Mouse (Mus musculus) spleen, adult 2 months (tissue): ENCODE results near the gene Selenof. TPM values are rescaled to one million over a fixed set of nuclear protein-coding genes. Genes with fewer than 3 reads are reported as not detected.

Source experiments
- DNase-seq, 2 experiments: peaks; one replicate each; pipeline versions ENCODE4 v3.0.0 to v3.0.0-alpha.2; 2012 to 2021; ENCODE audit warnings: low spot score in 2 of 2, low read depth in 1 of 2
- H3K27ac ChIP-seq: fragments of 200-500 bp; 2 replicates; pipeline ENCODE4 v1.5.1; 2012; ENCODE audit warnings: low read length, inconsistent platforms; ENCODE audit not compliant: insufficient read depth
- H3K27me3 ChIP-seq: fragments of 200-500 bp; 2 replicates; pipeline ENCODE4 v1.6.1; 2012; ENCODE audit warnings: mild to moderate bottlenecking, moderate library complexity, low read length, inconsistent platforms; ENCODE audit not compliant: control insufficient read depth, insufficient read depth
- H3K36me3 ChIP-seq: fragments of 200-500 bp; 2 replicates; pipeline ENCODE4 v1.6.1; 2012; ENCODE audit warnings: mild to moderate bottlenecking, low read length, inconsistent platforms; ENCODE audit not compliant: control insufficient read depth, insufficient read depth
- H3K4me1 ChIP-seq: fragments of 200-500 bp; 2 replicates; pipeline ENCODE4 v1.6.1; 2011; ENCODE audit warnings: inconsistent platforms; ENCODE audit not compliant: control insufficient read depth, insufficient read depth, insufficient read length
- H3K4me3 ChIP-seq: fragments of 200-500 bp; 2 replicates; pipeline ENCODE4 v1.5.1; 2011; ENCODE audit warnings: mild to moderate bottlenecking, inconsistent platforms; ENCODE audit not compliant: insufficient read depth, insufficient read length; ENCODE audit errors: extremely low read depth
- CTCF ChIP-seq: fragments of 200-500 bp; IDR thresholded peaks from 2 replicates; pipeline ENCODE4 v1.5.1; 2011; ENCODE audit warnings: mild to moderate bottlenecking, inconsistent platforms; ENCODE audit not compliant: insufficient read depth, insufficient read length, insufficient replicate concordance; ENCODE audit errors: extremely low read depth
- POLR2A ChIP-seq: fragments of 200-500 bp; IDR thresholded peaks from 2 replicates; pipeline ENCODE4 v1.6.1; 2011; ENCODE audit warnings: low read depth, low read length, inconsistent platforms
- WGBS: fragments of 180-500 bp; shearing (Covaris S2); methylation state at CpG from one replicate; pipeline ENCODE4 v1.1.7; 2018; 5-methylcytosine and 5-hydroxymethylcytosine counted together
- polyA plus RNA-seq: library from polyadenylated mRNA; depleted of rRNA; stranded (reverse); fragments of >200 nt; gene quantifications from 2 replicates; pipeline ENCODE4 v1.2.3, GENCODE M21; 2012

The Selenof gene
- polyA plus RNA-seq, 1 experiment, result 115 TPM

DNA sequence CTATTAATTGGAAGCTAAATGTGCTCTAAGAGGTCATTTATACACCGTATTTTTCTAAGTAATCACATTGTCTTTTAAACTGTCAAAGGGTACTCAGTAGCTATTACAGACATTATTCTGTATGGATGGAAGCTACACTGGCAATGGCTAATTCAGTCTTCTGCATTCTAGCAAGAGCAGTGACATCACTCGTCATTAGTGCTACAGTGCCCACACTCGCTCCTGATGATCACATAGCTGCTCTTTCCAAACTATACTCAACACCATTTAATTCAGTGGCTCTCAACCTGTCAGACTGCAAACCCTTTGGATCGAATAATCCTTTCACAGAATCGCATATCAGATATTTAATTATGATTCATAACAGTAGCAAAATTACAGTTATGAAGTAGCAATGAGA lies 19.4 kb upstream of the Selenof start:
- Histone ChIP-seq H3K27ac (no peak overlapping the region), H3K4me1 (no peaks in the 10 kb centered on the region; the same call in 1 of the 2 replicates), H3K4me3 (no peak overlapping the region), H3K36me3 (no peaks in the 10 kb centered on the region), H3K27me3 (no peaks in the 10 kb centered on the region)
- TF ChIP-seq POLR2A (no peak), CTCF (no peak)
- no peak for DNase-seq
- WGBS, result 91% methylated on average over 5 of the region's 5 CpGs

DNA sequence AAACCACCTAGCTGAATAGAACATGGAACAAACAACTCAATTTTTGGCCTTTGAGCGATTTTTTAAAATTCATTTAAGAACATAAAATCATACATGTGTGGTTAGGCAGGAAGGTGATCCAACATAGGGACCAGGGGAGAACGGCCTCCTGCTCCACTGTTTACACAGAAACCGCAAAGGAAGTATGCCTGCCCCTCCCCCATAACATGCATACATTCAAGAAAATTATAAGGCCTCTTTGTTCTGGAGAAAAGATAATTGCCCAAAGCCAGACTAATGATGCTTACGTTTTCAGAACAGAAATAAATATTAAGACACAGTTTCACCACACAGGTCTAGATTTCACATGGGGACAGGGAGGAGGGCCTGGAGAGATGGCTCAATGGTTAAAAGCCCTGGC lies 18.7 kb upstream of the Selenof start:
- Histone ChIP-seq H3K4me3 (no peak overlapping the region), H3K27ac (no peak overlapping the region), H3K4me1 (no peaks in the 10 kb centered on the region; the same call in 1 of the 2 replicates), H3K36me3 (no peaks in the 10 kb centered on the region), H3K27me3 (no peaks in the 10 kb centered on the region)
- TF ChIP-seq POLR2A (no peak), CTCF (no peak)
- DNase-seq, result no peak
- WGBS, result 41% methylated on average over 4 of the region's 4 CpGs

DNA sequence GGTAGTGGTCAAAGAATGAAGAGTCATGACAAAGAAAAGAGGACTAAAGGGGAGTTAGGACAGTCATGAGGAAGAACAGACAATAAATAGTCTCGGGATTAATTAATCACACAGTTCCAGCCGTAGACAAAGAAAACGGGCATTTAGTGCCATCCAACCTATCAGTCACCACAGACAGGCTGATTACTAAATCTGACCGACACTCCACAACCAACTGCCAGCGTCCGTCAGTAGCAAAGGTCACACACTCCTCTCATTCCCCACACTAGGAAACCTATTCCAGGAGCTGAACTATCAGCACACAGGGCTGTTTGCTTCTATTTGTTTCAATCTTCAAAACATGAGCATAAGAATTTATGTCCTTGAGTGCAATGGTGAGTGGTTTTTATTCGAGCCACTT lies 16.2 kb upstream of the Selenof start:
- Histone ChIP-seq H3K4me1 (no peaks in the 10 kb centered on the region; the same call in 1 of the 2 replicates), H3K27me3 (no peaks in the 10 kb centered on the region), H3K4me3 (no peak overlapping the region), H3K27ac (no peak overlapping the region), H3K36me3 (no peaks in the 10 kb centered on the region)
- no peak for TF ChIP-seq CTCF
- DNase-seq, result no peak
- WGBS, result 85% methylated on average over 7 of the region's 7 CpGs

DNA sequence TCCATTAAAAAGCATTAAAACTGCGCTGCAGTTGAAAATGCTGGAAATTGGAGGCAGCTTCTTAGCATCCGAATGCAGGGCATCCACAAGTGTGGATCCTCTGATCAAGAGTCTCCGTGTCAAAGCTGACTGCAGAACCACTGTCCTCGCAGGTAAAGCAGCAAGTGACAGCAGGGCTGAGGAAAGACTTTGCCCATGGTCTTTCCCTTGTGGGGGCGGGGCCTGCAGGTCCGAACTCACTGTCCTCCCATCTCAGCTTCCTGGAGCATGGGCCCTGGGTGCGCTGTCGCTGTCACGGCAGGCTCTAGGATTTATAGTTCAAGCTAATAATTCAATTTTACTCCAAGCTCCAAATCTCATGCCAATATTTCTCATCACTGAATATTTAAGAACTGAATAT lies 15.6 kb upstream of the Selenof start:
- no peaks in the 10 kb centered on the region for H3K36me3 ChIP-seq
- 97% methylated on average over 9 of the region's 9 CpGs for WGBS
- DNase-seq, result no peak

DNA sequence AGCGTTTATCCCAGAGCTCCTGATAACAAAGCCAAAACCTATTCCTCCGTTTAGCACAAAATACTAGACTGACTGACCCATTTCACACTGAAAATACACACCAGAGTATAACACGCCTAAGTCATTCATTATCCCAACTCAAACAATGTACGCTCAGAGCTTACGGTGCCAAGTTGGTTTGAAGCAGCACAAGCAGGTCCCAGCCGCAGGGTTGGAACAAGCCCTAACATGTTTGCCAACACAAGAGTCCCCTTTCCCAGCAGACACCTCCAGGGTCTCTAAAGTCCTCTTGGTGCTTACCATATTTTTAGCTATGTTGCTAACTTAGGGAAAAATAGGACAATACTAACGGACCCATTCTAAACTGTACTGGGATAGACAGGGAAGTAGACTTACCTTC lies 15.0 kb upstream of the Selenof start:
- TF ChIP-seq CTCF (no peak), POLR2A (no peak)
- Histone ChIP-seq H3K27ac (no peak overlapping the region), H3K4me1 (no peaks in the 10 kb centered on the region; the same call in 1 of the 2 replicates), H3K27me3 (no peaks in the 10 kb centered on the region), H3K36me3 (no peaks in the 10 kb centered on the region), H3K4me3 (no peak overlapping the region)
- 95% methylated on average over 7 of the region's 7 CpGs for WGBS
- DNase-seq, result no peak

More for the DNA sequence above, 15.6 kb upstream of the Selenof start:
- H3K4me3 ChIP-seq, result no peak overlapping the region
- TF ChIP-seq CTCF (no peak), POLR2A (no peak)
- H3K27me3 ChIP-seq, result no peaks in the 10 kb centered on the region
- H3K27ac ChIP-seq, result no peak overlapping the region
- H3K4me1 ChIP-seq, result no peaks in the 10 kb centered on the region; the same call in 1 of the 2 replicates

DNA sequence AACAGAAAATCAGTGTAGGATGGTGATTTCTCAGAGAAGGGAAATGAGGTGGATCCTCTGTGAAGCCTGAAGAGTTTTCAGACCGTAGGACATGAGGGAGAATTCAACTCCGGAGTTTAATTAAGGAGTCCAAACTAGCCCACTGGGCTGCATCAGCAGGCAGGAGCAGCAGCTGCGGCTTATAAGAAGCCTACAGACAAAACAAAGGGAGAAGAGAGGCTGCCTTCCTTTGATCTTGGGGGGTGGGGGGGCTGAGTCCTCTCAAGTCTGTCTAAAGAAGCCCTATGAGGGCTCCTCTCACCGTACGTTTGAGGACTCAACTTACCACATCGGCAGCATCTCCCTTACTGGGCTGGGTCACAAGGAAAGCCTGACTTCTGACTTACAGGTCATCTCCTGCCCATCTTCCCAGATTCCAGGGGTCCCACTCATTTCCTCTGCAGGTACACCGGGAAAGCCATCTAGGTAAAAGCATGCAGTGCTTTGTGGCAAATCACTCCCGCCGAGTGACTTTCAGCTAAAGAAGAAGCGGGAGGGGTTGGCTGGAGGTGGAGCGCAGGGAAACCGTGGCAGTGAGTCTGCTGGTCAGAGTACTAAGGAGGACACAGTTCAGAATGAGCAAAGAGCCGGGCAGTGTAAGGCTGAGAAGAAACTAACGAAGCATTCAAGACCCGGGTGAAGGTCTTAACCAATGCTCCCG lies 13.3 kb upstream of the Selenof start:
- DNase-seq, result no peak

DNA sequence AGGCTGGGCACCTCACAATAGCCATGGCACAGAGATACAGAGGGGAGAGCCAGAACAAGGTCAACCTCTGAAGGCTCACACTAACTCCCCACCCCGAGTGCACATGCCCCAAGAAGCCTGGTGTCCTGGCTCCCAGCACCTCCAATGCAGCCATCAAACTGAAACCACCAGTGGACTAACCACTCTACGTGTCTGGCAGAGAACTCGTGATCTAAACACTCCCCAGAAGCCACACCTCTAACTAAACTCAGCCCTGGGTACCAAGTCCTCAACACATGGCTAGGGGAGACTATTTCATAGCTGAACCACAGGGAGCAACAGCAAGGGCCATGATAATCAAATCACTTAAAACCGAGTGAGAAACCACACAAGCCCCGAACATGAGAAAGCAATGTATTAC lies 11.8 kb upstream of the Selenof start:
- H3K4me3 ChIP-seq, result no peak overlapping the region
- DNase-seq, result no peak
- H3K4me1 ChIP-seq, result no peaks in the 10 kb centered on the region; the same call in 1 of the 2 replicates
- no peaks in the 10 kb centered on the region for H3K27me3 ChIP-seq
- H3K36me3 ChIP-seq, result no peaks in the 10 kb centered on the region
- no peak overlapping the region for H3K27ac ChIP-seq
- TF ChIP-seq CTCF (no peak), POLR2A (no peak)
- WGBS, result 63% methylated on average over 5 of the region's 5 CpGs

More for the DNA sequence above, 13.3 kb upstream of the Selenof start:
- H3K4me1 ChIP-seq, result no peaks in the 10 kb centered on the region; the same call in 1 of the 2 replicates
- H3K27ac ChIP-seq, result no peak overlapping the region
- 77% methylated on average over 16 of the region's 16 CpGs for WGBS
- H3K4me3 ChIP-seq, result no peak overlapping the region
- no peaks in the 10 kb centered on the region for H3K36me3 ChIP-seq
- no peaks in the 10 kb centered on the region for H3K27me3 ChIP-seq
- no peak for TF ChIP-seq CTCF
- TF ChIP-seq POLR2A, result no peak
